Mouse (Mus musculus): ENCODE data around the gene Tspan11.

GRCm38 (mm10) chr6:127849496-127849895 lies 37.9 kb upstream of the Tspan11 start:
- TF ChIP-seq POLR2A (IDR thresholded peaks at IDR 0.05; ENCODE audit: low read depth, low read length) = no peak
- TF ChIP-seq CTCF (conservative IDR thresholded peaks at IDR 0.05; ENCODE audit: insufficient read depth, insufficient read length, low read depth, low read length) = no peak

All from kidney, adult 2 months (tissue).